9 mouse cellular contexts compared by ENCODE assay signal in the genomic region with DNA sequence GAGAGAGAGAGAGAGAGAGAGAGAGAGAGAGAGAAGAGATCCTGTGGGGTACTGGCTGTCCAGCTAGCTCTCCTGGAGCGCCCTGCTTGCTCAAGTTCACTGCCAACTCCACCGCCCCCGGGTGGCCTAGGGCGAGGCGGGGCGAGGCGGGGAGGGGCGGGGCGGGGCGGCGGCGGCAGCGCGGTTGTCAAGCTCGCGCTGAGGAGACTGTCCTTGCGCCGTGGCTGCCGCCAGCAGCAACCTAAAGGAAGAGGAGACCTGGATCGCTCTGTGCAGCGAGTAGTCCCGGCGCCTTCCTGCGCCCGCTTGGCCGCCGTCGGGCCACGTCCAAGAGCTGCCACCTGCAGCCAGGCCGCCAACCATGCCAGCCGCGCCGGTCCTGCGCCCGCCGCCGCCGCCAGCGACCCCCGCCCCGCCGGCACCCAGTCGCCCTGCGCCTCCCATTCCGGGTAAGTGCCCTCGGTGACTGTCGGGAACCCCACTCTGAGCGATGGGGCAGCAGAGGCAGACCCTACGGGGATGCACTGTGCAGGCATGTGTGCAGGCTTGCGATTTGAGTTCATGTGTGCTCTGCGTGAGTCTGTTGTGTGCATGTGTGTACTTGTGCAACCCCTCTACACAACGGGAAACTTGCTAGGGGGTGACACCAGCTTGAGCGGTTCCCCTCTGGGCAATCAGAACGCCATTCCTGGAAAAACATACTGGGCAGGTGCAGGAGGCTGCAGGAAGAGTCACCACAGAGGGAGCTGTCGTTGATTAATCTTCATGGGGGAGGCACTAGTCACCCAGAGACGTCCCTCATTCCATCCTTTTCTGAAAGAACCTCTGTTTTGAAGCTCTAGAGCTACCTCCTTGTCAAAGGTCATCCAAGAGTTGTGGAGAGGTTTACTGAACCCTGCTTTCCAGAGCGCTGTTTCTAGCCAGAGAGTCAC. TPM values are rescaled to one million over a fixed set of nuclear protein-coding genes. Genes with fewer than 3 reads are reported as not detected.
DNase-seq lines count a peak whose midpoint lies in the region; ATAC-seq and TF ChIP-seq lines count a peak whose summit lies in the region.
"Had no signal": no experiment of that assay in that cellular context is flagged by ENCODE, and none has a peak within 500 bp of the region (broad histone marks: within the 10 kb centered on the region; RNA-seq: fewer than 3 reads in every experiment).

Dclk3 (plus strand) TSS at position 178 of the 932 bp plus-strand sequence.

- H3K9ac ChIP-seq in embryonic facial prominence, embryonic 13.5 days: peak within 1 kb of the TSS; percentile 70

- ATAC-seq in embryonic facial prominence, embryonic 13.5 days (ENCODE audit: insufficient number of reproducible peaks, insufficient read depth, low FRiP score, low TSS enrichment, low read depth): peak; percentile 45; the same call in 1 of the 2 replicates

- no peak for TF ChIP-seq POLR2A in small intestine, adult 2 months (IDR thresholded peaks at IDR 0.05; ENCODE audit: low read depth, low read length)

- no peaks in the 10 kb centered on the region for H3K9me3 ChIP-seq in embryonic facial prominence, embryonic 13.5 days
- H3K9me3 ChIP-seq in hindbrain, embryonic 10.5 days: no peaks in the 10 kb centered on the region

- H3K4me2 ChIP-seq in embryonic facial prominence, embryonic 13.5 days: peak within 1 kb of the TSS; percentile 79

- intact Hi-C loops in left cerebral cortex, postnatal 14 days (cut with DNase I): no loop called here

- peaks cover 37% of the 10 kb centered on the region for H3K27me3 ChIP-seq in embryonic facial prominence, embryonic 13.5 days
- H3K27me3 ChIP-seq in hindbrain, embryonic 10.5 days (ENCODE audit: insufficient read depth, poor library complexity, severe bottlenecking): peaks cover 55% of the 10 kb centered on the region
- H3K27me3 ChIP-seq in small intestine, adult 2 months (ENCODE audit: control insufficient read depth, insufficient read depth, low read length): peaks cover 5% of the 10 kb centered on the region; the same call in 1 of the 2 replicates

- H3K4me3 ChIP-seq in embryonic facial prominence, embryonic 13.5 days: peak within 1 kb of the TSS; percentile 55
- H3K4me3 ChIP-seq in hindbrain, embryonic 10.5 days: peak within 1 kb of the TSS; percentile 61
- H3K4me3 ChIP-seq in small intestine, adult 2 months (ENCODE audit: low read depth, low read length): peak within 1 kb of the TSS; percentile 58

- H3K36me3 ChIP-seq in embryonic facial prominence, embryonic 13.5 days: no peaks in the 10 kb centered on the region
- H3K36me3 ChIP-seq in hindbrain, embryonic 10.5 days: no peaks in the 10 kb centered on the region
- no peaks in the 10 kb centered on the region for H3K36me3 ChIP-seq in small intestine, adult 2 months (ENCODE audit: control insufficient read depth, insufficient read depth, low read length)

- peak; percentile 16 for DNase-seq in thymus, postnatal 14 days
- no peak for DNase-seq in thymus, postnatal 10 days (ENCODE audit: low spot score in 2 of 2)
- peak; percentile 38 for DNase-seq in hindbrain, embryonic 10.5 days (ENCODE audit: low spot score)
- DNase-seq in left cerebral cortex, postnatal 14 days (ENCODE audit: low spot score in 2 of 2): peak in 1 of 2 experiments; percentile 44
- peak; percentile 31 to 36 for DNase-seq in lung, postnatal 4 days
- DNase-seq in cerebellum, adult 9-10 months: no peak

- TF ChIP-seq CTCF in small intestine, adult 2 months (IDR thresholded peaks at IDR 0.05; ENCODE audit: extremely low read depth, insufficient read length, insufficient replicate concordance, low read depth, low read length): no peak

- WGBS in embryonic facial prominence, embryonic 13.5 days: 3% methylated on average over 52 of the region's 57 CpGs
- WGBS in hindbrain, embryonic 10.5 days: 6% methylated on average over 43 of the region's 57 CpGs
- 3% methylated on average over 54 of the region's 57 CpGs for WGBS in small intestine, adult 2 months

- H3K27ac ChIP-seq in embryonic facial prominence, embryonic 13.5 days: no peak within 1 kb of the TSS
- H3K27ac ChIP-seq in hindbrain, embryonic 10.5 days: peak within 1 kb of the TSS; percentile 73
- H3K27ac ChIP-seq in small intestine, adult 2 months (ENCODE audit: insufficient read depth, low read depth, low read length): no peak within 1 kb of the TSS

- peaks cover 18% of the 10 kb centered on the region for H3K4me1 ChIP-seq in embryonic facial prominence, embryonic 13.5 days
- H3K4me1 ChIP-seq in hindbrain, embryonic 10.5 days (replicated peaks): peaks cover 14% of the 10 kb centered on the region
- peaks cover 11% of the 10 kb centered on the region; the same call in 1 of the 2 replicates for H3K4me1 ChIP-seq in small intestine, adult 2 months (ENCODE audit: control insufficient read depth, insufficient read depth, insufficient read length, low read length)

RNA-seq across cellular contexts. Expression of gene Dclk3, which starts in this region (rescaled TPM):
- 4.4 and 5.6 TPM in 2 replicates for polyA plus RNA-seq in embryonic facial prominence, embryonic 13.5 days (2015; fragmentation: Nextera tagmentation; extraction: Ambion mirVana)
- polyA plus RNA-seq in hindbrain, embryonic 10.5 days (2016; fragmentation: Nextera tagmentation; extraction: Ambion mirVana): 0.30 and 0.35 TPM in 2 replicates
- 10 to 100 TPM; 50.4 to 64.6 TPM for total RNA-seq in left cerebral cortex, postnatal 14 days (2021)
- polyA plus RNA-seq in small intestine, adult 2 months (2012; rRNA removed): 0.39 and 2.2 TPM in 2 replicates
- total RNA-seq: neutrophil, adult 5-6 weeks had no signal

Comparison
In these comparisons a context has a peak if more than half of its experiments do, and no peak if none do; other contexts are left out.
1. DNase-seq: peak in thymus, postnatal 14 days (single experiment) and lung, postnatal 4 days (2 of 2); none in thymus, postnatal 10 days (0 of 2) and cerebellum, adult 9-10 months (single experiment).
2. Peak in DNase-seq, H3K4me3 ChIP-seq and H3K27ac ChIP-seq in hindbrain, embryonic 10.5 days; RNA of the gene not detected or under 1 TPM.
3. Peak in every context shown above with its lines, with median percentiles within 50 percentile points of each other: H3K4me3 ChIP-seq.